Mouse (Mus musculus) spleen, postnatal 0 days (tissue): ENCODE data around the gene Fam107a. TPM values are rescaled to one million over a fixed set of nuclear protein-coding genes. Genes with fewer than 3 reads are reported as not detected.

Experiments
- polyA plus RNA-seq: library from polyadenylated mRNA; unstranded; fragments of >200 nt; fragmentation: Nextera tagmentation; extraction: Ambion mirVana; gene quantifications from 2 replicates; pipeline ENCODE4 v1.2.1, GENCODE M21; 2015

Fam107a gene
- 0.04 and 0.14 TPM in 2 replicates for polyA plus RNA-seq

DNA sequence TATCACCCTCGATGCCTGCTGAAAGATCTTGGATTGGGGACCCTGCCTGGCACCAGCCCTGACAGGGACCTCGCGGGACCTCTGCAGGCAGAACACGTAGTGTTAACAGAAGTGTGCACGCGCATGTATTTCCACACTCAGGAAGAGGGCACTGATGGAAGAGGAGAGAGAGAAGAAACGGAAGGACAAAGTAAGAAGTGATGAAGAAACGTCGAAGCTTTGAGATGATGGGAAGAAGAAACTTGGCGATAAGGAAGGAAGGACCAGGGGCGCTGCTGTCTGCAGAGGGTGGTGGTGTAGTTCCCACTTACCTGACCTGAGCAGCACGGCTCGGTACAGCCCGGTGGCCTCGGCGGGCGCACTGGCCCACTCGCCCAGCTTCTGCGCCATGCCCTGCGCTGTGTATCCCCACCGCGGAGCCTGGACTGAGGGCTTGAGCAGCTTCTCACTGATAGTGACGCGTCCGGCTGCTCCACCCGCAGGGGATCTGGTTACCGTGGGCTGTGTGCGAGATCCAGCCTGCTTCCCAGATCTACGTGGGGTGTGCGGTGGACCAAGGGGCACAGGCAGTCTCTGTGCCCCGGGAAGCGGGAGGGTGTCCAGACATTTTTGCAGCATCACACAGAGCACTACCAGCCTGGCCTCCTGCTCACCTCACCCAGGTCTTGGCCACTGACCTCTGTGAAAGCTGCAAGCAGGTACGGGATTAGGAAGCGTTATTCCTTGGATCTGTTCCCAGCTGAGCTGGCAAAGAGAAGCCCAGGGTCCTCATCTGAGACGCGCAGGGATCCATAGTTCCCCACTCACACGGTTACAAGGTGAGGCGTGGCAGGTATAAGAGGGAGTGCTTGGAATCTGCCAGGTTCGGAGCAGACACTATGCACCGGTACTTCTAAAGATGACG is at the start of gene Fam107a:
Gene Fam107a, minus strand, starts transcription at position 830 of the 904 bp plus-strand sequence.

GRCm38 (mm10) chr14:8259166-8259565 is 58.7 kb downstream of the Fam107a start, which contains the start of gene Acox2:
Gene Acox2, minus strand, starts transcription at chr14:8259353.

Other genes with a start within 250 kb of the Fam107a start
- 41.8 and 42.0 TPM in 2 replicates for gene Rpp14, start 237.7 kb downstream of the Fam107a start, polyA plus RNA-seq
- gene Pxk, start 219.8 kb downstream of the Fam107a start, polyA plus RNA-seq, result 16.1 and 21.1 TPM in 2 replicates
- 129 and 131 TPM in 2 replicates for gene Pdhb, start 145.0 kb downstream of the Fam107a start, polyA plus RNA-seq
- 8.6 and 10.6 TPM in 2 replicates for gene Kctd6, start 103.9 kb downstream of the Fam107a start, polyA plus RNA-seq
- 0.05 TPM in 1 of 2 replicates, not detected in the other for gene Acox2, start 58.7 kb downstream of the Fam107a start, polyA plus RNA-seq
- gene Oit1, start 60.7 kb upstream of the Fam107a start, polyA plus RNA-seq, result not detected in 2 replicates